Mouse (Mus musculus) T-helper 17 cell (primary cell): Measurements from ENCODE around the gene Lrig3.

ENCODE experiments used
- in situ Hi-C, 2 experiments: fragments of 300-600 bp; cut with MboI, MseI; formaldehyde crosslinking; loops; 1 replicate in 1 of 2; 2 replicates in 1 of 2; pipeline ENCODE4 v1.15.1; 2025; ENCODE audit warnings: high pct_unique_total_duplicates in 2 of 2

Lrig3 gene

GRCm38 (mm10) chr10:125965968-125966480, at the start of gene Lrig3:
TSS of gene Lrig3 (plus strand) at chr10:125966168.
- in situ Hi-C loops, result no loop called here

- in situ Hi-C loops, result no loop called here
Observed at GRCm38 (mm10) chr10:125916781-125917180, 49.2 kb upstream of the Lrig3 start.

GRCm38 (mm10) chr10:125917436-125917871, 48.5 kb upstream of the Lrig3 start:
- in situ Hi-C loops, result no loop called here

GRCm38 (mm10) chr10:125918994-125919393, 47.0 kb upstream of the Lrig3 start:
- in situ Hi-C loops, result no loop called here

- in situ Hi-C loops, result no loop called here
Observed at GRCm38 (mm10) chr10:125921654-125922446, 44.1 kb upstream of the Lrig3 start.

GRCm38 (mm10) chr10:125929961-125930360, 36.0 kb upstream of the Lrig3 start:
- in situ Hi-C loops, result no loop called here

DNA sequence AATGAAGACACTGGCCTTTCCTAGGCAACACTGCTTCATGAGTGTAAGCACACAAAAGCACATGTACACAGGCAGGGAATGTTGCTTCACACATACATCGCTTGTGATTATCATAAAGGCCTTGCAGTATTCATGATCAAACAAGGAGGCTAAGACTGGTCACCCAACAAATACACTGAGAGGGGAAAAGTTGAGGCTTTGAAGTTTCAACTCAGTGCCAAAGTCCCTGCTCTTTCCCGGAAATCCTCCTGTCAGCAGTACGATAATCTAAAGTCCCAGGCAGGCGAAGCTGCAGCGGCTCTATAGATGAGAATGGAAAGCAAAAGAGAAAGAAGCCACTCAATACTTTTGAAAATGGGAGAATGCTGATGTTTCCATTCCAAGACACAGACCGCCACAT, 32.6 kb upstream of the Lrig3 start:
- in situ Hi-C loops, result no loop called here

- in situ Hi-C loops, result no loop called here
Observed at GRCm38 (mm10) chr10:125934095-125934494, 31.9 kb upstream of the Lrig3 start.

DNA sequence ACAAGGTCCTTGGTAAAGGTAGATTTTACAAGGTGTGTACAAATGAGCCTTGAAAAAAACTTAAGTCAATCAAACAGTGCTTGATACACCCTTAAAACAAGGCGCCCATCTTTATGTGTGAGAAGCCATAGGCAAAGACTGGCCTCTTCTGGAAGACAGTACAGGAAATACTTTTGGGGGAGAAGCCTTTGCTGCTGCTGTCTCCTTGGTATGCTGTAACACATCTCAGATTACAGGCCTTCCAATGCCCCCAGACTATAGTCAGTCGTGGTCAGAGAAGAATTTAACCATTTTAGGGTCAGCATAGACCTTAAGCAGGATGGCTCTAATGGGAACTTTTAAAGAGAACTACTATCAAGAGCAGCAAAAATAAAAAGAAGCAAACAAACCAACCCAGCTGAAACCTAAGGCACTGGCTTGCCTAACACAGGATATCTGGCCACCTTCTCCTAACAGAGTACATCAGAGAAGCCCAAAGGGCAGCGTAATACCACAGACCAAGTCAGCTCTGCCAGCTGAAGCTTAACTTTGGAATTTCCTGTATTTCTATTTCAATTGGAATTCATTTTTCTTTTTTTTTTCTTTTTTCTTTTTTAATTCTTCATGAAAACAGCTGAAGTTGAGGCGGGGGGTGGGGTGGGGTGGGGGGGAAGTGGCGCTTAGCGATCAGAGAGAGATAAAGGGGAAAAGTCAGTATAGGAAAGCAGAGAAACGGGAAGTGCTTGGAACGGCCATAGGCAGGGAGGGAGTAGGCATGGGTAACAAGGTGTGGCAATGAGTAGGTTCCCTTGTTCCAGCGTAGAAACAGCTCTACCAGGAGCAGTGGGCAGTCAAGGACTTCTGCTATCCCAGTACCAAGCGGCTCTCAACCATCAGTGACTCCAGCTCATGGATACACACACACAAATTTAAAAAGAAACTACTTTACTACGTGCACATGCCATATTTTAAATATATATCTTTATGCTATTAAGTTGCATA, 28.2 kb upstream of the Lrig3 start:
- in situ Hi-C loops, result no loop called here

DNA sequence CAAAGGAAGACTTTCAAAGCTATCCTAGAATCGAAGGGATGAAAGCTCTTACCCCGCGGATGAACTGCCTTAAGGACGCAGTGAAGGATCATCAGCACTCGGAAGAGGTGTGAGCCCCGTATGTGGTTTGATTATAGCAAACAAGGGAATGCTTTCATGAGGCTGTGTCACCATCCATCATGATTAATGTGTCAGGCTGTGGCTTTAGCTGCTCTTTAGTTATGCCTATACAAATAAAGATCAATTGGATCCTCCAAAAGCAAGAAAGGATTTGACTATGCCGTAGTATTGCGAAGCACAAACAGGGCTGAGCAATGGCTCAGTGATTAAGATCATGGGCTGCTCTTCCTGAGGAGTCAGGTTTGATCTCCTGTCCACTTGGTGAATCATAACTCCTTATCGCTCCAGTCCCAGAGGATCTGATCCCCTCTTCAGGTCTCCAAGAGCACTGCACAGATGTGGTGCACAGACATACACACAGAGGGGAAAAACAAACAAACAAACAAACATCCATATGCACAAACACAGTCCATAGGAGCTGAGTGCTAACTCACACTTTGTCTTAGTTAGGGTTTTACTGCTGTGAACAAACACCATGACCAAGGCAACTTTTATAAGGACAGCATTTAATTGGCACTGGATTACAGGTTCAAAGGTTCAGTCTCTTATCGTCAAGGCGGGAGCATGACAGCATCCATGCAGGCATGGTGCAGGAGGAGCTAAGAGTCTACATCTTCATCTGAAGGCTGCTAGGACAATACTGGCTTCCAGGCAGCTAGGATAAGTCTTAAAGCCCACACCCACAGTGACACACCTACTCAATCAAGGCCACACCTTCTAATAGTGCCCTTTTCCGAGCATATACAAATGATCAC, 27.2 kb upstream of the Lrig3 start:
- in situ Hi-C loops, result no loop called here

- in situ Hi-C loops, result no loop called here
Observed at GRCm38 (mm10) chr10:125940316-125941059, 25.5 kb upstream of the Lrig3 start.

GRCm38 (mm10) chr10:125943098-125943497, 22.9 kb upstream of the Lrig3 start:
- in situ Hi-C loops, result no loop called here

- in situ Hi-C loops, result no loop called here
Observed at GRCm38 (mm10) chr10:125944762-125945504, 21.0 kb upstream of the Lrig3 start.

DNA sequence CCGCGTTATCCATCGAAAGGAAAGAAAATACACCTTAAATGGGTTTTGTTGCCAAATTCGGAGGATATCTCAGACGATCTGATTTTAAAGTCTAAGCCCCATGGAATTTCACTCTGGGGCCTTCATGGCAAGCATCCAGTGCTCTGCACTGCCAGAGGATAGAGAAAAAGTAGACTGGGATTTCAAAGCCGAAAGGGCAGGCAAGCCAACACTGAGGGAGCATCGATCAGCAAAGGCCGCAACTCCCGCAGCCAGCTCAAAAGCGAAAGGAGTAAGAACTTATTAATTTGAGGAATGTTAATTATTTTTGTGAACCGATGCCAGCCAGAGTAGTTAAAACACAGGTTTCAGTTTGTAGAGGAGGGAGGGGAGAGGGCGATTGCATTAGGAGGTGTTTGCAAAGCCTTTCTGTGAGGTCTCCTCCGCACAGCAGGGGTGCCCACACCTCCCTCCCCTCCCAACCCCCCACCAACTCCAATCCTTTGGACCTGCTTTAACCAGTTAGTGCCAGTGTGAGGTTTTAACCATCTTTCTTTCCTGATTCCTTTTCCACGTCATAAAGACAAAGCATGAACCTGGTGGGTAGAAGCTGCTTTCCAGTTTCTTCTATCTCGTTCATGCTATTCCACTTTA, 17.0 kb upstream of the Lrig3 start:
- in situ Hi-C loops, result no loop called here

DNA sequence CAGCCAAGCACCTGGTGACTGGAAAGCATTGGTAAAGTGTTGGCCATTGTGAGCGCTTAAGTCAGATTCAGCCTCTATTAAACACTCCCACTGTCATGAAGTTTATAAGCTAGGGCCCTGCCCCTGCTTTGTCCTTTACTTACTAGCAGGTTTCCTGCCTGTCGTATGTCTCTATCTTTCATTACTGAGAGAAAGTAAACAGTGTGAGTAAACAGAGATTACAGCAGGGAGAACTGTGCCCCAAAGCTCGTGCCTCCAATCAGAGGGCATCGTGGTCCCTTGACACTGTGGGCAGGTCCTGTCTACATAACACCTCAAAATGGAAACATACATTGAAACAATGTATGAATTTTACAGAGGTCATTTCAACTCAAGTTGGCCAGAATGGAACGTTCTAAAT, 14.3 kb upstream of the Lrig3 start:
- in situ Hi-C loops, result no loop called here

DNA sequence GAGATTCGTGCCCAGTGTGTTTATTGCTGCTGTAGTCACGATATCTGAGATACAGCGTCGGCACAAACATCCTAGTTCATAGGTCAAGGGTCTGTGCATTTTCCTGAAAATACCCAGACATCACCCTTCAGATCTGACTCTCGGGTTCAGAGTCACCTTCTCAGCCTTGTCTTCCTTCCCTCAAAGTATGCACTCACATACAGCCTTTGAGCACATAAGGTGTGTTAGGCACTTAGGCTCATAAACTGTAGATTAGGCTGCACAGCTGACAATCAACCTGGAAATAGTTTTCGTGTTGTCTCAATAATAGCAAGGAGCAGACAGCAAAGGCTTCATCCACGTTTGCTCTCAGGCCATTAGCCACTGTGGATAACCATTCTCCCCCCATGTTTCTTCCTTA, 11.6 kb upstream of the Lrig3 start:
- in situ Hi-C loops, result no loop called here

- in situ Hi-C loops, result no loop called here
Observed at GRCm38 (mm10) chr10:125954747-125955530, 11.0 kb upstream of the Lrig3 start.

GRCm38 (mm10) chr10:125961411-125962107, 4.4 kb upstream of the Lrig3 start:
- in situ Hi-C loops, result no loop called here
